Mouse (Mus musculus): ENCODE measurements around the gene Dst.

The Dst gene

DNA sequence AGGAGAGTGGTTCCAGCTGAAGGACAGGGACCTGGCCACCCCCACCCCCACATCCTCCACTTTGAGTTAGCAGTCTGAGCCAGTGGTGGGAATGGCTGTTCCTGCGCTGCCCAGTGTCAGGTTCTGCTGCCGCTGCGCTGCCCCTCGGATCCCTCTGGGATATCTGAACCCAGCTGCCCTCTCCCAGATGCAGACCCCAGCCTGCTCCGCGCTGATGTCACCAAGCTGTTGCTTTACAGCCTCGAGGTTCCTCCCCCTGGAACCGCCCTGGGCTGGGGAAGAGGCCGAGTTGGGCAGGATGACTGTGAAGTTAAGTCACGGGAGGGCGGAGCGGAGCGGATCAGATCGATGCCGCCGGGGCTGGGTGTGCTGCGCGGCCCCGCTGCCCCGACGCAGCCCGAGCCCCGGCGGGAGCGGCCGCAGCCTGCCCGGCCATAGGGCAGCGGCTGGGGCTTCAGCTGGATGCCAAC is 328.3 kb downstream of the Dst start:
- DNase-seq (ENCODE audit: low spot score): no peak

GRCm38 (mm10) chr1:34237211-34237610 is 329.2 kb downstream of the Dst start:
- DNase-seq (ENCODE audit: low spot score): no peak

- no peak for DNase-seq (ENCODE audit: low spot score)
Measured at GRCm38 (mm10) chr1:34237689-34238091, 329.7 kb downstream of the Dst start.

- no peak for DNase-seq (ENCODE audit: low spot score)
Measured at GRCm38 (mm10) chr1:34238231-34238630, 330.2 kb downstream of the Dst start.

DNA sequence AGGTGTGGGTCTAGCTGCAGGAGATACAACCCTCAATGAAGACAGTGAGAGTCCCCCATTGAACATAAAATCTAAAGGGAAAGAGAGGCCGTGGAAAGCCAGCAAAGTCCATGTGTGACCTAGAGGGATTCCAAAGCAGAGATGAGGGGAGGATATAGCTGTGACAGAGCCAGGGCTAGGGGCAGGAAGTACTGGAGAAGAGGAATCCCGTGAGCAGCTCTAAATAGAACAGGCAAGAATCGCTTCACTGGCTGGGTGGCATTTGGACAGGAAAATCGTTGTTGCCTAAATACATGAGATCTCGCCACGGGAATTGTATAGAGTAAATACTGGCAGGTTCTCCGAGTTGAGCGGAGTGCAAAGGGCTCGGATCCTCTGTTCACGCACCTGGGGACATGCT is 336.7 kb downstream of the Dst start:
- DNase-seq (ENCODE audit: low spot score): no peak

DNA sequence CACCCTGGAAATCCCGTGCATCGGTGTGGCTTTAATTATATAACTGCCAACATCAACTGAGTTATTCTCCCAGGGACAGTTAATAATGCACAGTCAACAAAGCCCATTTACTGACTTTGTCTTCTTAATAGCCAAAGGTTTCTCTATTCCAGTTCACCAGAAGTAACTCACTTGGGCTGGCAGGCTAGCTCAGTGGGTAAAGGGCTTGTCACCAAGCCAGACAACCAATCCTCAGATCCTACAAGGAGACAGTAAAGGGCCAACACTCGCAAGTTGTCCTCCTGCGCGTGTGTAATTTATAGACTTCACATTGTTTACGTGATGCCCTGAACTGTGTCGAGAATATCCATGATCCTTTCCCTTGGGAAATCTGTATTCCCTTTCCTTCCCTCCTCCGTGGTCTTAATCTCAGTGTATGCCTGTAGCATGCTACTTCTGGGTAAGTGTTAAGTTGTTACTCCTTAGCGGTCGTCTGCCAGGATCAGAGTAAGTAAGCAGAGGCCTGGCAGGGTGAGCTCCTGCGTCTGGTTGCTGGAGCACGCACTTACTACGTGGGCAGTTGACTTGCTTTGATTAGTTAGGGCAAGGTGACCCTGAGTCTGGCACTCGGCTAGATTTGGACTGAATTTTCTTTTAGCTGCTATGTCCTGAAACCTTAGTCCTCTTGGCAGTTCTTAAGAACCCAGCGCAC is 338.1 kb downstream of the Dst start:
- no peak for DNase-seq (ENCODE audit: low spot score)

DNA sequence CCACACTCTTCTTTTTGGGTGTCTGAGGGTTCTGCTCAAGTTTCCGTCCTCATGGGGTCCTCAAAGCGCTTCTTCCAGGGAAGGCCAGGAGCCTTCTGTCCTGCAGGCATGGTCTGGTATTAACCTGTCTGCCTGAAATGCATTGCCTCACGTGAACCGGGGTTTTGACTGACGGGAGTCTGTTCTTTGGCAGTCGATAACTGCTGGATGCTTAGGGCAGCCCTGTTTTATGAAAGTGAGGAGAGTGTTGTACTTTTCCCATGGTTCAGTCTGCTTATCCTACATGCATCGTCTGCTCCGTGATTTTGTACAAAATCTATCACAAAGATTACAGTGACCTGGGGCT is 338.6 kb downstream of the Dst start:
- no peak for DNase-seq (ENCODE audit: low spot score)

- no peak for DNase-seq (ENCODE audit: low spot score)
Measured at GRCm38 (mm10) chr1:34251137-34251536, 343.1 kb downstream of the Dst start.

- DNase-seq (ENCODE audit: low spot score): no peak
Measured at GRCm38 (mm10) chr1:34252267-34252666, 344.2 kb downstream of the Dst start.

GRCm38 (mm10) chr1:34253876-34254275 is 345.9 kb downstream of the Dst start:
- no peak for DNase-seq (ENCODE audit: low spot score)

GRCm38 (mm10) chr1:34259898-34260297 is 351.9 kb downstream of the Dst start:
- DNase-seq (ENCODE audit: low spot score): no peak

DNA sequence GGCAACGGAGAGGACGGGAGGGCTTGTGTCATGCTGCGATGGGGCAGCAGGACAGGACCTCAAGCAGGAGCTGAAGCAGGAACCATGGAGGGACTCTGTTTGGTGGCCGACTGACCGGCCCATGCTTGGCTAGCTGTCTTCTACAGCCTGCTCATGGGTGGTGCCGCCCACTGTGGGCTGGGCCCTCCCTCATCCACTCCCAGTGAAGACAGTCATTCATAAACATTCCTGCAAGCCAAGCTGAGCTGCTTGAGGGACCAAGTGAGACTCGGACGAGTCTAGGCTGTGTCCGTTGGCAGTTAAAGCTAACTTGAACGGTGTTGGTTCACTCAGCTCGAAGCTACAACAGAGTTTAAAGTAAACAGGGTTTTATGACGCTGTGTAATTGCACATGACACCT is 353.0 kb downstream of the Dst start:
- DNase-seq (ENCODE audit: low spot score): no peak

GRCm38 (mm10) chr1:34268520-34268919 is 360.5 kb downstream of the Dst start:
- no peak for DNase-seq (ENCODE audit: low spot score)

- DNase-seq (ENCODE audit: low spot score): no peak
Measured at GRCm38 (mm10) chr1:34269578-34269977, 361.6 kb downstream of the Dst start.

DNA sequence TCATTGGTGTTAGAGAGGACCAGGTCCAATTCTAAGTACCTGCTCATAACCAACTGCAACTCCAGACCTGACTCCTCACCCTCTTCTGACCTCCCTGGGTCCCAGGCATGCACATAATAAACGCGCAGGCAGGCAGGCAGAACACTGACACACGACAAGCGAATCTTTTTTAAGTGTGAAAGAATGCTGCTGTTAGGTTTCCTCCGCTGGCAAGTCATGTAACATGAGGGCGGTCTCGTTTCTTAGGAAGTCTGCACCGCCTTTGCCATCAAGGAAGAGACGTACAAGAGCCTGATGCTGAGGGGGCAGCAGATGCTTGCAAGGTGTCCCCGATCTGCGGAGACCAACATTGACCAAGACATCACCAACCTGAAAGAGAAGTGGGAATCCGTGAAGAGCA is 365.9 kb downstream of the Dst start:
- no peak for DNase-seq (ENCODE audit: low spot score)

DNA sequence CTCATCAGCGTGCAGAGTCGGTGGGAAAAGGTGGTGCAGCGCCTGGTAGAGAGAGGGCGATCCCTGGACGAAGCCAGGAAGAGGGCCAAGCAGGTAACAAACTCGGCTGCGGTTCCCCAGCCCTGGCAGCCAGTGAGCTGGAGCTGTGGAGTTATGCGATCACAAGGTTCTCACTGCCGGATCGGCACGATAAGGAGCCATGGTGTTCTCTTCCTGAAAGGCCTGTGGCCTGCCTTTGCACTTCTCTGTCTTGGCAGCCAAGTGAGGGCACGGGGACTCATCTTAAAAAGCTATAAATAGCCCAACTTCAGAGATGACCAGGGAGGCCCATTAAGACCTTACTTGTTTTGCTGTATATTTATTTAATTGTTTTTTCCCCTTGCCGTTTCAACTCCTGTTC is 367.8 kb downstream of the Dst start:
- DNase-seq (ENCODE audit: low spot score): no peak

DNA sequence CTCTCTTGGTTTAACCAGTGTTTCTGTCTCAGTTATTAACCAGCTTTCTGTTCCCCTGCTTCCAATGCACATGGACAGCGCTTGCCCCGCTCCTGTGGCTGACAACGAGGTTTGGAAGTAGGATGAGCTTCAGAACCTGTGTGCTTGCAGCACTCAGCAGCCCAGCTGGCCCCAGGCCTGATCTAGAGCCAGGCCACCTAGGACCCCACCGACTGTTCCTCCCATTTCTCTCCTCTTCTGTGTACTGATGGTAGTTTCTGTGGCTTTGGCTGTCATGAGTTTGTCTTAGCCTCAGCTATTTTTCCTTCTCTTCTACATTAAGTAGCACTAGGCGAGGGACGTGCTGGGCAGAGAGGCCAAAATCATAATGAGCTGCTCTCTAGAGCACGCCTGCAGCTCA is 368.7 kb downstream of the Dst start:
- DNase-seq (ENCODE audit: low spot score): no peak

- DNase-seq (ENCODE audit: low spot score): no peak
Measured at GRCm38 (mm10) chr1:34277259-34277658, 369.2 kb downstream of the Dst start.

GRCm38 (mm10) chr1:34283502-34283901 is 375.5 kb downstream of the Dst start:
- no peak for DNase-seq (ENCODE audit: low spot score)

GRCm38 (mm10) chr1:34284979-34285378 is 377.0 kb downstream of the Dst start:
- no peak for DNase-seq (ENCODE audit: low spot score)

GRCm38 (mm10) chr1:34287731-34288130 is 379.7 kb downstream of the Dst start:
- no peak for DNase-seq (ENCODE audit: low spot score)

GRCm38 (mm10) chr1:34288181-34288580 is 380.2 kb downstream of the Dst start:
- no peak for DNase-seq (ENCODE audit: low spot score)

DNA sequence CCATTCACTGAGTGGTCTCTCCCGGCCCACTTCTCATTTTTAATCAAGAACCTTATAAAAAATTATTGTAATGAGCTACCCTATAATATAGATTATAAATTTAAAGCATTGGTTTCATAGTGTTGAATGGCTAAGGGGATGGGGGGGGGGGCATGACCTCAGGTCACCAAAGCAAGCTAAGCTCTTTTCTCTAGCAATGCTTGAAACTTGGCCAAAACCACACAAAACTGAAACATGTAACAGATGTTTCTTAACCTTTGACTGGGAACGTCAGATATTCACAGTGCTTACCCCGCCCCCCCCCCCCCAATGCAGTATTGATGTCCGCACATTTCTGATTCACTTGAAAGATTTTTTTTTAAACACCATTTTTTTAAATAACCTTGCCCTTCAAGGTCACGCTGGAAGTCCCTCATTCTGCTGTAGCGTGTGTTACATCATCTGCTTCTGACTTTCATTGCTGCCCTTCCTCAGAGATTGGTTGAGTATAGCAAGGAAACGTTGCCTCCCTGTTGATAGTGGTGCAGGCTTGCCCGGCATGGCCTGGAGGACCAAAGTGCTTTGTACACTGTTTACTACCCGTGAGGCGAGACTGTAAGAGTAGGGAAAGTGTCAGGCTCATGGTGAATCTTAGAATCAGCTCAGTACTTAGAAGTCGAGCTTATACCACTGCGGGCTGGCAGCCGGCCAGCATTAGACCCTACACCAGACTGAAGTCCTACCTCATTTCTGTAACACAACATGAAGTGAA is 380.9 kb downstream of the Dst start:
- DNase-seq (ENCODE audit: low spot score): no peak

- no peak for DNase-seq (ENCODE audit: low spot score)
Measured at GRCm38 (mm10) chr1:34289472-34289748, 381.4 kb downstream of the Dst start.
